Mouse (Mus musculus) gonadal fat pad, adult 2 months (tissue): ENCODE measurements around the gene Zbtb48. TPM values are rescaled to one million over a fixed set of nuclear protein-coding genes. Genes with fewer than 3 reads are reported as not detected.

Source experiments
- DNase-seq: peaks from one replicate; pipeline ENCODE4 v3.0.0-alpha.2; 2012; ENCODE audit warnings: low read depth
- polyA plus RNA-seq: library from polyadenylated mRNA; depleted of rRNA; stranded (reverse); fragments of >200 nt; gene quantifications from 2 replicates; pipeline ENCODE4 v1.2.3, GENCODE M21; 2012

The Zbtb48 gene
- polyA plus RNA-seq, 1 experiment = 12.8 TPM

DNA sequence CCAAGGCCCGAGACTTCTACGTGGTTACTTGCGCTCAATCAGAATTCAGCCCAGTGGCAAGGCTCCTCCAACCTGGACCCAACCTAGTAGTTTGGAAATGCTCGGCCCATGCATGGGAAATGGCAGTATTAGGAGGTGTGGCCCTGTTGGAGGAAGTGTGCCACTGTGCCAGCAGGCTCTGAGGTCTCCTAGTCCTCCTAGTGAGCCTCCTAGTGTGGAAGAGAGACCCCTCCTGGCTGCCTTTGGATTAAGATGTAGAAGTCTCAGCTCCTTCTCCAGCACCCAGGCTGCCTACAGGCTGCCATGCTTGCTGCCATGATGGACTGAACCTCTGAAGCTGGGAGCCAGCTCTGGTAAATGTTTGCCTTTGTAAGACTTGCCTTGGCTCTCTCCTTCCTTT is 2.5 kb upstream of the Zbtb48 start:
- no peak for DNase-seq

DNA sequence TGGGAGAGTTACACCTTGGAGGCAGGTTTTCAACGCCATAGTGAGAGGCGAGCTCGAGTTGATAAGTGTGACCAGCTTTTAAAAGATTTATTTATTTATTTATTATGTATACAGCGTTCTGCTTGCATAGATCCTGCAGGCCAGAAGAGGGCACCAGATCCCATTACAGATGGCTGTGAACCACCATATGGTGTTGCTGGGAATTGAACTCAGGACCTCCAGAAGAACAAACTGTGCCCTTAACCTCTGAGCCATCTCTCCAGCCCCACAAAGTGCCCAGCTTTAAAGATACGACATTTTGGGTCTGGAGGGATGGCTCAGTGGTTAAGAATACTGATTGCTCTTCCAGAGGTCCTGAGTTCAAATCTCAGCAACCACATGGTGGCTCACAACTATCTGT is 1.6 kb upstream of the Zbtb48 start:
- DNase-seq = no peak

DNA sequence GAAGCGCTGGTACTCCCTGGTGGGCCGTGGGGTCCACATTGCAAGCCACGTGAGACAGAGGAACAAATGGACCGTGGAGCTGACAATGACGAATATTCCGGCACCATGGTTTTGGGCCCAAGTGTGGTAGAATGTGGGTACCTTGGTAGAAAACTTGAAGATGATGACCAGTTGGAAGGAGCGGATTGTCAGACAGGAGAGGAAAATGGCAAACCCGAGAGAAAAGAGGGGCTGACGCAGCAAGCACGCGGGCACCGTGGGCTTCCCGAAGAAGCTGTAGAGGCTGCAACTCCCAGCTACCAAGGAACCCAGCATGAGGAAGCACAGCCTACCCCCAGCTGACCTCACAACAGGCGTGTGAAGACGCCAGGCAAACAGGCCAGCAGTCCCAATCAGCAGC is 985 bp upstream of the Zbtb48 start:
- DNase-seq = no peak

DNA sequence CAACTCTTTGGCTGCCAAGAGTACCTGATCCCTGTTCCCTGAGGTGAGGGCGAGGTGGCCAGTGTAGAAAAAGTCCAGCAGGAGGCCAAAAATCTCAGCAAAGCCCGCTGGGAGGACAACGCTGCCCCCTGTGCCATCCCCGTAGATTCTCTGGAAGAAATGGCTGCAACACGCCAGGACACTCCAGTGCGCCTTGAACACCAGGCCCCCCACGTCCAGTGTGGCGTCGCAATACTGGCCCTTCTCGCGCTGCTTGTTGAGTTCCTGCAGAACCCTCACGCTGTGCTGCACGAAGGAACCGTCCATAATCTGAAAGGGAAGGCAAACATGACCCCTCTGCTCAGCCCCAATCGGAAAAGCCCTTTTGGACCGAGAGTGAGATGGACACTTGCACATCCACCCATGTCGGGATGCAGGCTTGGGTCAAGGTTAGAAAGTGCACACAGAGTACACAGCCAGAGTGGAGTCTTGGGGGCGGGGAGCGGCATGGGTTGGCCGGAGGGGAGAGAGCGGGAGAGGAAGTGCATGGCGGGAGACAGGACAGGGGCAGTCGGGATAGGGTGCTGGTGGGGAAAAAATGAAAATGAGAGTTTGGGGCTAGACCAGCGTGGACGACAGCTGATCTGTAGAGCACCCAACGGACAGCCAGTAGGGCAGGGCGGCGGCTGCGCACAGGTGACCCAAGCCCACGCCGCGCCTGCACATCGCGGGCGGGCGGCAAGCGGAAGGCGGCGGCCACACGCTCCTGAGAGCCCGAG is 541 bp downstream of the Zbtb48 start:
- DNase-seq = no peak

DNA sequence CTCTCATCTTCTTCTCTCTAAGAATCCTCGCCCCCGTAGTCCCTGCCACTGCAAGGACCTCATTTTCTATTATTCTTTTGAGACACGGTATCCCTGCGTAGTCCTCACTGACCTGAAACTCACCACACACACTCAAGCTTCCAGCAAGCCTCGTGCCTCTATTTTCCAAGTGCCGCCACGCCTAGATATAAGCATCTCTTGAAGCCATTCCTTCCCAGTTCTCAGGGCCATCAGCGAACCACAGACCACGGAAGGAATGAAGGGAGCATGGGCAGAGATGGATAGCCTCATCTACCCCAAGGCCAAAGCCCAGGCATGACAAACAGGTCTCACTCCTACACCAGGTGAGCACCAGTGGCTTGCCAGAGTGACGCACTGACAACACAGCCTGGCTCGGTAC is 2.9 kb downstream of the Zbtb48 start:
- no peak for DNase-seq

DNA sequence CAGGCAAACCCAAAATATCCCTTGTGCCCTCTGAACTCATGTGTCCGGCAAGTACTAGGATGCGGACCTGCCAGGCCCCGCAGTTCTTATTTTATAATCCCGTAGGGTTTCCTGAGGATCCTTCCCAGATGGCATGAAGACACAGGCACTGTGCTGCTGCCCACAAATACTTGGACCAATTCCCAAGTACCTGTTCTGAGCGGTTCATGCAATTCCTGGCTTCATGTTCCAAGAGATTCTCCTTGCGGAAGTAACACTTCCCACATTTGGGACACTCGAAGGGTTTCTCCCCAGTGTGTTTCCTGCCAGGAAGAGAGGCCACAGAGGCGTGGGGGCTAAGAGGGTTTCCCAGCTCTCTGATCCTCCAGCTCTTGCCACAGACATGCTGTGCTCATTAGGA is 5.0 kb downstream of the Zbtb48 start:
- DNase-seq = no peak

DNA sequence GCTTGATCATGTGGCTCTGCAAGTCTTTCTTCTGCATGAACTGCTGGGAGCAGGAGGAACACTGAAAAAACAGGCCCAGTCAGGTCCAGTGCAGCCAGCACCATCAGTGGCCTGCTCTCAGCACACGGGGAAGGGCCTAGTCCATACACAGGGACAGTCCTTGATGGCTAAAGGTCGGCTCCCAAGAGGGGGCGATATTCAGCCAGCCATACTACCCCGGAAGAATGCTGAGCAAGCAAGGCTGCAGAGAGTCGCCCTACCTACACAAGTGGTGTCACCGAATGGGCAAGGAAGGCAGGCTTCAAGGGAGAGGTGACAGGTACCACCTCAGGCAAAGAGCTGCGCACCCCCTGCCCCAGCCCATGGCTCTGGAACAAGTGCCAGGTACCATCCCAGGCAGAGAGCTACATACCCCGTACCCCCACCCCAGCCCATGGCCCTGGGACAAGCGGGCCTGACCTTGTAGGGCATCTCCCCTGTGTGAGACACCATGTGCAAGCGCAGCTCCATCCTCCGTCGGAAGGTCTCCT is 5.8 kb downstream of the Zbtb48 start:
- DNase-seq = no peak

DNA sequence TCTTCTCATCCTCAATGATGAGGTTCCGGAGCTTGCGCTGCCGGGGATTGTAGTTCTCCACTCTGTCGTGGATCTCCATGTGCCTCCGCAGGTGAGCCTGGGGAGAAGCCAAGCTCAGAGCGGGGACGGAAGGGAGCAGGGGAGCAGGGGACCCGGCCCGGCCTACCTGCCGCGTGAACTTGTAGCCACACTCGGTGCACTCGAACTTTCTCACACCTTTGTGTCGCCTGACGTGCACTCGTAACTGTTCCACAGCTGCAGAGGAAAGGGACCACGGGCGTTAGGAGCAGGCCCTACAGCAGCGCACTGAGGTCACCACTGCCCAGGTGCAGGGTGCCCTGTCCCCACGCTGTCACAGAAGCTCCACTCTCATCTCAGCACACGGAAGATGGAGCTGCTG is 7.4 kb downstream of the Zbtb48 start:
- no peak for DNase-seq

DNA sequence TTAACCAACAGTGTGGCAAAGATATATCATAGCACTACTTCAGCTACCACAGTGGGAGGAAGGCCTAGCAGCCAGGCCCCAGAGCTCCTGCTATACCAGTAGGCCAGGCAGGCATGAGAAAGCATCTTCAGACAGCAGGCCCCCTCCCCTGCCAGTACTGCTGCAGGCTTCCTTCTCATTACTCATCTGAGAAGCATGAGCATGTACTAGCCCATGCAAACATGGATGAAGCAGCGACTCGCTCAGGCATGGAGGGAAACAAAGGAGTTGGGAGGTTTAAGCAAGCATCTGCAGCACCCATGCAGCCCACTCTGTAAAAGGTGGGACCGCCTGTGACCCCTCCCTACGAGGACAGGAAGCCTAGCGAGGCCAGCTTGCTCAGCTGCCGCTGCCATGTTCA is 8.4 kb downstream of the Zbtb48 start:
- no peak for DNase-seq

DNA sequence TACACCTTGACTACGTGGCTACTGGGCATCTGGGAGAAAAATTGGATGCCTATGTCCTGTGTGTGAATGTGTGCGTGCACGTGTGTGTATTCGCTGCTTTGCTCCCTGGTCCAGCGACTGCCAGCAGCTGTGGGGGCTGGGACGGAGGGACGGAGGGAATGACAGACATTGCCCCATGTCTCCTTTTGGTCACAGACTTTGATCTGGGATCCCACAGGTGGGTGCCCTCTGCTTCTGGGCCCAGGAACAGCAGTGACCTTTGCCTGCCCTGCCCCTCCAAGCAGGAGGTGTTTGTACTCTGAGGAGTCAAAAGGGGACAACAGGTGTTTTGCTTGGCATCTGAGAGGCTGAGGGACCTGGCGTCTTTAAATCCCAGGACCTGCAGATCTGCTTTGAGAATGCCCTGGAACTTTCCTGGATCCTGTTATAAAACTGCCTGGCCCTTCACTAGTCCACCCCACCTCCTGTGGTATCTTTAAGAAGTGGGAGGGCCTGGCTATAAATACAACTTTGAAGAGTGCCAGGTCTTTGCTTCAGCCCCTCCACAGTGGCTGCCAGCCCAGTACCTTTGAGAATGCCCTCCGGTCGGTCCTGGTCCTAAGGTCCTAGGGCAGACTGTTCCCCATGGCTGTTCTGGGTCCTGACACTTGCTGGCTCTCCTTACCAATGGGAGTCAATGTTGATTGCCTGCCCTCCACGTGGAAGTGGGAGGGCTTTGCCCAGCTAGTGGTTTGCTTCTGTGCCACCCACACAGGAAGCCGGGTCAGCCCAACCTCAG is 14.2 kb downstream of the Zbtb48 start:
- DNase-seq = no peak

DNA sequence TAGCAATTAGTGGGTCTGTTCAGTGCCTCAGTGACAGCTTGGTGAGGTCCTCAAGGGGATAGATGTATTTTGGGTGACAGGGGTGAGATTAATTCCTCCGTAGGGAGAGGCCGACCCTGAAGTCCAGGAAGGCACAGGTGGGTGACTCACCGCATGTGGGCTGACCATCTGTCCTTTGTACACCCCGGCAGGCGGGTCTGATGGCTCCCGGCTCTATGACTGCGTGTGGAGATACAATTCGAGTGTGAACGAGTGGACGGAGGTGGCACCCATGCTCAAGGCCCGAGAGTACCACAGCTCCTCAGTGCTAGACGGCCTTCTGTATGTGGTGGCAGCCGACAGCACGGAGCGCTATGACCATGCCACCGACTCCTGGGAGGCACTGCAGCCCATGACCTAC is 15.4 kb downstream of the Zbtb48 start:
- DNase-seq = no peak

DNA sequence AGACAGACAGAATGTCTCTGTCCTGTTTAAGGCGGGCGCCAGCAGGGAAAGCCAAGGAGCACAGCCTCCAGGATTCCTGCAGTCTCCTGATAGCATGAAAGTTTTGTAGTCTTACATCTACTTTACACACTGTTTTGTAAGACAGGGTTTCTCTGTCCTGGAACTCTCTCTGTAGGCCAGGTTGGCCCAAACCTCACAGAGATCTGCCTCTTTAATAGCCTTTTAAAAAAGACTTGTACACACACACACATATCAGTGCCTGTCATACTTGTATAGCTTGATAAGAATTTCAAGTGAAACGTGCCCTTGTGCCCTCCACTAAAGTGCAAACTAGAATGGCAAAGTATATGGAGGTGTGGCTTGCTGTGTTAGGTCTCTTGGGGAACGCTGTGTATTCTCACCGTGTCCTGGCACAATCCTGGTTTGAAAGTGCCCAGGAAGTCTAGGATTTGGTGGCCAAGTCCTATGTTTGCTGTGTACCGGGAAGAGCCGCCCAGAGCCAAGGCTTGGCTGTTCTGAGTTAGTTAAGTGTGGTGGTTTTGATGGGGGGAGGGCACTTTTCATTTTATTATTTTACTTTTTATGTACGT is 16.2 kb downstream of the Zbtb48 start:
- DNase-seq = no peak

DNA sequence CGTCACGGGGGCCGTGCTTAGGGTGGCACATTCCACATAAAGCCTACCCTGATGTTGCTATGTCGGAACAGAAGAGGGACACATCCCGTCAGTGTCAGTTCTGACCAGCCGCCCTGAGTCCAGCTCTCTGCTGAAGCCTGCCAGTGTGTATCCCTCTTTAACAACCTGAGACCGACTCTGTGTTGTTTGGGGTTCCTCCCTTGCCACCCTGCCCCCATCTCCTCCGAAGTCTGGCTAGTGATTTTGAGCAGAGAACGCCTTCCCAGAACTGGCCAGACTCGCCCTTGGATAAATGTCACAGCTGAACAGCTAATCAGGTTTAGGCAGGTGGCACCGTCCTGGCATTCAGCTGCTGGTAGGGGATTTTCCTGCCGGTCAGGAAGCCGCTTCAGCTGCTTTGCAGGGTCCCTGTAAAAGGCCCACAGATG is 16.8 kb downstream of the Zbtb48 start:
- DNase-seq = no peak

DNA sequence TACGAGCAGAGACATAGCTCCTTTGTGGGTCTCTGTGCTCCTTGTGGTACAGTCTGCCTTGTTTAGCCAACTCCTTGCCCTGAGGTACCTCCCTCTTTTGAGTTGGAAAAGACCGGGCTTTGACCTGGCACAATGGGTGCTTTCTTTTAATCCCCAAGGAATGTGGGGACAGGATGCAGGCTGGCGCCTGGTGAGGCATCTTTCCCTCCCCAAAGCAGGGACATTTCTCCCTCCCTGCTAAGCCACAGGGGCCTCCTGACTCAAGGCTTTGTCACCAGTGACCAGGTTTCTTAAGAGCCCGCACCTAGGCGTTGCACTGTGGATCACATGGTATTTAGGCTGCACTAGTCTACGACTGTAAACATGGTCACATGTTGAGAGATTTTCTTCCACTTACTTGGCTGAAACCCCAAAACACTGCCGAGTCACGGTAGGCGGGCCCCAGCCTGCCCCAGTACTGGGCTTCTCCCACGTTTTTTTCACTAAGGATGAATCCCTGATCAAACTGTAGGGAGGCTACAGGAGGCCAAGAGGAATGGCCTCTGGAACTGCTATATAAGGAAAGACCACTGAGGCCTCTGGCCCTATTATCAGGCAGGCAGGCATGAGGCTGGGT is 17.3 kb downstream of the Zbtb48 start:
- no peak for DNase-seq

DNA sequence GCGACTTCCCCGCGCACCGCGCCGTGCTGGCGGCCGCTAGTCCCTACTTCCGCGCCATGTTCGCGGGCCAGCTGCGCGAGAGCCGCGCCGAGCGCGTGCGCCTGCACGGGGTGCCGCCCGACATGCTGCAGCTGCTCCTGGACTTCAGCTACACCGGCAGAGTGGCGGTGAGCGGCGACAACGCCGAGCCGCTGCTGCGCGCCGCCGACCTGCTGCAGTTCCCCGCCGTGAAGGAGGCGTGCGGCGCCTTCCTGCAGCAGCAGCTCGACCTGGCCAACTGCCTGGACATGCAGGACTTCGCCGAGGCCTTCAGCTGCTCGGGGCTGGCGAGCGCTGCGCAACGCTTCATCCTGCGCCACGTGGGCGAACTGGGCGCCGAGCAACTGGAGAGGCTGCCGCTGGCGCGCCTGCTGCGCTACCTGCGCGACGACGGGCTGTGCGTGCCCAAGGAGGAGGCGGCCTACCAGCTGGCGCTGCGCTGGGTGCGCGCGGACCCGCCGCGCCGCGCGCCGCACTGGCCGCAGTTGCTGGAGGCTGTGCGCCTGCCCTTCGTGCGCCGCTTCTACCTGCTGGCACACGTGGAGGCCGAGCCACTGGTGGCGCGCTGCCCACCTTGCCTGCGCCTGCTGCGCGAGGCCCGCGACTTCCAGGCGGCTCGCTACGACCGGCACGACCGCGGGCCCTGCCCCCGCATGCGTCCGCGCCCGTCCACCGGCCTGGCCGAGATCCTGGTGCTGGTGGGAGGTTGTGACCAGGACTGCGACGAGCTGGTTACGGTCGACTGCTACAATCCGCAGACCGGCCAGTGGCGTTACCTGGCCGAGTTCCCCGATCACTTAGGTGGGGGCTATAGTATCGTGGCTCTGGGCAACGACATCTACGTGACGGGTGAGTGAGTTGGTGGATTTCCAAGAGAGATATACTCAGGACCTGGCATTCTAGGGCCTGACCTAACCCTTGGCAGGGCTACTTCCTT is 18.1 kb downstream of the Zbtb48 start:
- no peak for DNase-seq

DNA sequence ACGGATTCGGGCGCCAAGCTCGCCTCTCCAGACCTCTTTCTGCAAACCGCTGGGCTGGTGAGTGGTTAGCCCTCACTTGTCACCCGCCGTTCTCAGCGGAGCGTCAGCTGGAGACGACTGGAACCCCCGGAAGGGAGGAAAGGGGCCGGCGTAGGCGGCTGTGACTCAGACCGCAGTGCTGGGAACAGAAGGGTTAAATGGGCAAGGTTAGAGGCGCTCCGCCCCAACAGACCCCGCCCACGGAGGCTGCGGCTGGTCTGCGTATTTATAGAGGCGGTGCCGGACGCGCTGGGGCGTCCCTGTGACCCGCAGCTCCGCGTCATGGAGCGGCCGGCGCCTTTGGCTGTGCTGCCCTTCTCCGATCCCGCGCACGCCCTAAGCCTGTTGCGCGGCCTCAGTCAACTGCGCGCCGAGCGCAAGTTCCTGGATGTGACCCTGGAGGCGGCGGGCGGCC is 18.8 kb downstream of the Zbtb48 start, which contains the start of gene Klhl21:
Gene Klhl21 (plus strand): TSS at position 182 of the 454 bp plus-strand sequence.
- no peak for DNase-seq

DNA sequence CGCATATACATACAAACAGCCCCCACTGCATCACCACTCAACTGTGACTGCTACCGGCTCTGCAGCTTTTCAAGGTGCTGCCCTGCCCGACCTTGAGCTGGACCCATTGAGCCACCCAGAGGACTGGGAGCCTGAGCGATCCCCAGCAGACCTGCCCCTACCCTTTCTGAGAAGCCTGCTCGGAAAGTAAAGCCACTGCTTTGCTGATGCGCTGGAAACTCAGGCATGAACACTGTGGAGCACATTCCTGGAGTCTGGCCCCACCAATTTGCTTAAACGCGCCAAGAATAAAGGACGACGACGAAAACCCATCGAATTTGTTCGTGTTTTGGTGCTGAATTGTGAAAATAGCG is 19.3 kb downstream of the Zbtb48 start:
- DNase-seq = no peak

DNA sequence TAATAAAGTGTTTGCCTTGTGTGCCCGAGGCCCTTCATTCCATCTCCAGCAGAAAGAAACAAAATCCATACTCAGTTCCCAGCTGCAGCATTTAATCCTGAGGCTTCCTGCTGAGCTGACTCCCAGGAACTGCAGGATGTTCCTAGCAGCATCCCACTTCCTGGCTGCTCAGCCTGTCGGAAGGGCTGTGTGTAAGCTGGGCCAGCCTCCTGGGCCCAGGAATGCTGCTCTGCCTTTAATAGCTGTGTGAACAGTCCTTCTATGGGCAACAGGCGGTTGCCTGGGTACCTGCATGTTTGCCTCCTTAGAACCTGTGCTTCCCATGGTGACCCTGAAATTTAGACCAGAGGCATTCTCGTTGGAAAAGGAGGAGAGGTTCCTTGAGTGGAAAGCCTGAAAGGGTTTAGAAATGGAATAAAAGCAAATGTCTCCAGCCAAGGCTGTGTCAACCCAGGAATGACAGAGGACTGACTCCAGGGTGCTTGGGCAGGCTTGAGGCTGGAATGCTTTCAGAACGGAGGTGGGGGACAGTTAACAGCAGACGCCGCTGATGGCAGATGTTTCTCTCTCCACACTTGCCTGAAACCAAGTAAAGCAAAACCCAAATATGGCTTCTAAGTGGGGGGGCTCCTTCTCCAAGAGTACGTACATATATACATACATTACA is 19.9 kb downstream of the Zbtb48 start:
- no peak for DNase-seq

DNA sequence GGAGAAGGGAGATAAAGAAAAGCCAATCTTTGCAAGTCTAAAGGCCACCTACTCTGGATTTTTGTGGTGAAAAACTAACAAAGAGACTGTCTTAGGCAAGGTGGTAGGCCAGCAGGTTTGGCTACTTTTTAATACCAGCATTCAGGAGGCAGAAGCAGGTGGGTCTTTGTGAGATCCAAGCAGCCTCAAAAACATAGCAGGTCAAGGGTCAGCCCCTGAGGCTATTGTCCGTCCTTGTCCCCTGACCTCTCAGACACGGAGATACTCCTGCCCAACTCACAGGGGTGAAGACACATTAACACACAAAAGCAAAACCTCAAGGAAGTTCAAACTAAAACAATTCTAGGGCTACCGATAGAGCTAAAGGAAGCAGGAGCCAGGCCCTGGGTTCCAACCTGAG is 20.7 kb downstream of the Zbtb48 start:
- no peak for DNase-seq

DNA sequence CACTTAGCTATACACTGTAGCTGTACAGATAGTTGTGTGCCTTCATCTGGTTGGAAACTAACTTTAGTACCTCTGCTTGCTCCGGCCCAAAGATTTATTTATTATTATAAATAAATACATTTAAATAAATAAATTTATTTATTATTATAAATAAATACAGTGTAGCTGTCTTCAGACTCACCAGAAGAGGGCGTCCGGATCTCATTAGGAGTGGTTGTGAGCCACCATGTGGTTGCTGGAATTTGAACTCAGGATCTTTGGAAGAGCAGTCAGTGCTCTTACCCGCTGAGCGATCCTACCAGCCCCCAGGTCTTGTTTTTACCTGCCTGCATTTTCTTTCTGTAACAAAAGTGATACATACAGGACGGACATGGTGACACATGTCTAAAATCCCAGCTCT is 21.3 kb downstream of the Zbtb48 start:
- DNase-seq = no peak
